Comparison of ENCODE assay signal across 13 mouse cellular contexts in the genomic region with DNA sequence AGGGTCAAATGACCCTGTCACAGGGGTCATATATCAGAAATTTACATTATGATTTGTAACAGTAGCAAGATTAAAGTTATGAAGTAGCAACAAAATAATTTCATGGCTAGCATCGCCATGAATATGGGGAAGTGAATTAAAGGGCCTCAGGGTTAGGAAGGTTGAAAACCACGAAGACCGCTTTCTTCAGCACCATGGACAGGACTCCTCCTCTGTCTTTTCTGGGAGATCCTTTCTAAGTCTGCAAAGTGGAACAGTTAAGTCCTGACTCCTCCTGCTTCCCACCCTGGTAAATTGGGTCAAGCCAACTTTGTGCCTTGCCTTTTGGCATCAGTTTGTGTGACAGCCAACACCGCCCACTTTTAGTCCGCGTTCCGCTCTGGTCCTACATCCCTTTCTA.
DNase-seq lines count a peak whose midpoint lies in the region; ATAC-seq lines count a peak whose summit lies in the region.
"Had no signal": no experiment of that assay in that cellular context is flagged by ENCODE, and none has a peak within 500 bp of the region (broad histone marks: within the 10 kb centered on the region; RNA-seq: fewer than 3 reads in every experiment).

No protein-coding gene starts in this region.

- H3K36me3 ChIP-seq in neural tube, embryonic 15.5 days, result no peaks in the 10 kb centered on the region
- no peaks in the 10 kb centered on the region for H3K36me3 ChIP-seq in neural tube, embryonic 11.5 days (ENCODE audit: control insufficient read depth, insufficient read depth, low read length)
- H3K36me3 ChIP-seq: embryonic facial prominence, embryonic 15.5 days; liver, embryonic 13.5 days; neural tube, embryonic 12.5 days had no signal

- no peaks in the 10 kb centered on the region for H3K4me1 ChIP-seq in neural tube, embryonic 15.5 days
- no peaks in the 10 kb centered on the region for H3K4me1 ChIP-seq in neural tube, embryonic 11.5 days (ENCODE audit: control insufficient read depth, insufficient read depth, low read length)
- H3K4me1 ChIP-seq: embryonic facial prominence, embryonic 15.5 days; liver, embryonic 13.5 days; neural tube, embryonic 12.5 days had no signal

- H3K4me3 ChIP-seq in neural tube, embryonic 15.5 days (replicated peaks), result no peak overlapping the region
- H3K4me3 ChIP-seq in neural tube, embryonic 11.5 days (ENCODE audit: low read depth, low read length), result no peak overlapping the region
- H3K4me3 ChIP-seq: embryonic facial prominence, embryonic 15.5 days; gastrocnemius, adult 2 months; liver, embryonic 13.5 days; neural tube, embryonic 12.5 days had no signal

- no peak for ATAC-seq in neural tube, embryonic 15.5 days (ENCODE audit: low FRiP score)
- no peak for ATAC-seq in neural tube, embryonic 11.5 days (ENCODE audit: insufficient read depth, low FRiP score, low TSS enrichment)
- ATAC-seq in erythroblast, adult 5-6 weeks (replicated peaks; ENCODE audit: low FRiP score, poor library complexity, severe bottlenecking), result no peak
- ATAC-seq: hindbrain, embryonic 16.5 days had no signal

- H3K27ac ChIP-seq in neural tube, embryonic 15.5 days (replicated peaks), result no peak overlapping the region
- no peak overlapping the region for H3K27ac ChIP-seq in neural tube, embryonic 11.5 days (ENCODE audit: low read depth, low read length)
- H3K27ac ChIP-seq: embryonic facial prominence, embryonic 15.5 days; gastrocnemius, adult 2 months; liver, embryonic 13.5 days; neural tube, embryonic 12.5 days had no signal

- WGBS in neural tube, embryonic 15.5 days, result 70% methylated on average over 7 of the region's 7 CpGs
- 57% methylated on average over 7 of the region's 7 CpGs for WGBS in neural tube, embryonic 11.5 days

- H3K4me2 ChIP-seq in neural tube, embryonic 15.5 days, result no peak overlapping the region
- no peak overlapping the region for H3K4me2 ChIP-seq in neural tube, embryonic 11.5 days (ENCODE audit: low read depth)
- H3K4me2 ChIP-seq: embryonic facial prominence, embryonic 15.5 days; liver, embryonic 13.5 days; neural tube, embryonic 12.5 days had no signal

- DNase-seq in heart, postnatal 14 days, result peak; percentile 9 to 41
- DNase-seq in heart, postnatal 25 days (ENCODE audit: low spot score), result no peak
- DNase-seq in neural tube, embryonic 10.5 days (ENCODE audit: extremely low spot score, low spot score), result peak; percentile 32
- DNase-seq in embryo, embryonic 11.5 days (ENCODE audit: low read depth, low spot score), result peak; percentile 46
- DNase-seq in neural tube, embryonic 11.5 days (ENCODE audit: low spot score), result peak; percentile 32
- no peak for DNase-seq in cerebellum, adult 18-20 months
- DNase-seq: gastrocnemius, adult 2 months; liver, embryonic 13.5 days had no signal

- H3K27me3 ChIP-seq in neural tube, embryonic 15.5 days (replicated peaks), result no peaks in the 10 kb centered on the region
- no peaks in the 10 kb centered on the region for H3K27me3 ChIP-seq in neural tube, embryonic 11.5 days (ENCODE audit: control insufficient read depth, insufficient read depth, low read length)
- H3K27me3 ChIP-seq: embryonic facial prominence, embryonic 15.5 days; liver, embryonic 13.5 days; neural tube, embryonic 12.5 days had no signal

- intact Hi-C loops in heart, postnatal 14 days (cut with DNase I), result no loop called here
- intact Hi-C loops in heart, postnatal 25 days (cut with DNase I), result no loop called here

- H3K9ac ChIP-seq in neural tube, embryonic 15.5 days (replicated peaks), result no peak overlapping the region
- no peak overlapping the region for H3K9ac ChIP-seq in neural tube, embryonic 11.5 days (ENCODE audit: low read length)
- H3K9ac ChIP-seq: embryonic facial prominence, embryonic 15.5 days; liver, embryonic 13.5 days; neural tube, embryonic 12.5 days had no signal

- no peaks in the 10 kb centered on the region for H3K9me3 ChIP-seq in neural tube, embryonic 15.5 days (replicated peaks)
- no peaks in the 10 kb centered on the region for H3K9me3 ChIP-seq in neural tube, embryonic 11.5 days (ENCODE audit: control insufficient read depth, low read length)
- H3K9me3 ChIP-seq: embryonic facial prominence, embryonic 15.5 days; liver, embryonic 13.5 days; neural tube, embryonic 12.5 days had no signal

Comparison
In these comparisons a context has a peak if more than half of its experiments do, and no peak if none do; other contexts are left out.
1. DNase-seq: peak in heart, postnatal 14 days (2 of 2), neural tube, embryonic 10.5 days (single experiment), embryo, embryonic 11.5 days (single experiment) and neural tube, embryonic 11.5 days (single experiment); none in heart, postnatal 25 days (single experiment) and cerebellum, adult 18-20 months (0 of 2).